Mouse (Mus musculus): ENCODE data around the gene Ifna16. TPM values are rescaled to one million over a fixed set of nuclear protein-coding genes. Genes with fewer than 3 reads are reported as not detected.

Gene Ifna16
- total and polyA plus RNA-seq, 3 experiments = not detected

DNA sequence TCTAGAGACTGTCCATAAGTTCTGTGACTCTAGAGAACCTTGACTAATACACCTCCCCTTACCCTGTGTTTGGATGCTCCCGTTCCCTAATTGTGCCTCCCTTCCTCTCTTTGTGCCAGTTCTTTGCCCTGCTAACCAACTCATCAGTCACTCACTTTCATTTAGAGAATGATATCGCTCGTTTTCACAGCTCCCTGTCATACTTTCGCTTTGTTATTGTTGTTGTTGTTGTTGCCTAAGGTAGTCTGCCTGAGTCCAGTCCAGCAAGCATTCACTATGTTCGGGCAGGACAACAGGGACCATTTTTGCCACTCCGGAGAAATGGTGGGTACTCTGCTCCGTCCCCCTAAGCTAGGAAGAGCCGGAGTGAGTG lies 36.0 kb downstream of the Ifna16 start:
- 0 out of 2 replicates have a peak, but pooled peaks have one; percentile 41 for TF ChIP-seq MXI1 (IDR thresholded peaks at IDR 0.05; ENCODE audit: low read depth, low read length)
- no peak for TF ChIP-seq SMC3 (IDR thresholded peaks at IDR 0.05; ENCODE audit: low read depth, low read length)
- H3K4me1 ChIP-seq (ENCODE audit: control insufficient read depth in 1 of 2, insufficient read depth in 2 of 2) = no peaks in the 10 kb centered on the region
- peaks cover 12% of the 10 kb centered on the region for H3K27me3 ChIP-seq (replicated peaks)
- H3K9ac ChIP-seq (ENCODE audit: insufficient read depth, low read depth) = peak overlapping the region; percentile 57
- H3K79me2 ChIP-seq (replicated peaks; ENCODE audit: control insufficient read depth, extremely low read depth, insufficient read depth, poor library complexity, severe bottlenecking) = no peaks in the 10 kb centered on the region
- dilution Hi-C loops (cut with MboI; ENCODE audit: extremely low pct_ligation_motif_present, extremely low pct_unique_long_range_greater_than_20kb, low sequenced_read_pairs) (no loop called here), in situ Hi-C loops (cut with MboI; ENCODE audit: low pct_ligation_motif_present, low pct_unique_long_range_greater_than_20kb, low sequenced_read_pairs) (no loop called here)
- peak overlapping the region; percentile 73 for H3K4me2 ChIP-seq (ENCODE audit: insufficient read depth, low read depth, poor library complexity, severe bottlenecking)
- DNase-seq (ENCODE audit: extremely low read depth) = no peak
- peak overlapping the region; percentile 54 to 85 (median 61) for H3K4me3 ChIP-seq (replicated peaks in 1 of 3; ENCODE audit: low read depth in 2 of 3, low read length in 2 of 3, poor library complexity in 1 of 3)
- H3K36me3 ChIP-seq (replicated peaks in 1 of 2; ENCODE audit: control insufficient read depth in 1 of 2, insufficient read depth in 1 of 2, low read length in 1 of 2) = no peaks in the 10 kb centered on the region
- H3K27ac ChIP-seq (ENCODE audit: insufficient read depth, low read depth) = no peak overlapping the region
- peaks cover 4% of the 10 kb centered on the region for H3K9me3 ChIP-seq (replicated peaks; ENCODE audit: low read length)

DNA sequence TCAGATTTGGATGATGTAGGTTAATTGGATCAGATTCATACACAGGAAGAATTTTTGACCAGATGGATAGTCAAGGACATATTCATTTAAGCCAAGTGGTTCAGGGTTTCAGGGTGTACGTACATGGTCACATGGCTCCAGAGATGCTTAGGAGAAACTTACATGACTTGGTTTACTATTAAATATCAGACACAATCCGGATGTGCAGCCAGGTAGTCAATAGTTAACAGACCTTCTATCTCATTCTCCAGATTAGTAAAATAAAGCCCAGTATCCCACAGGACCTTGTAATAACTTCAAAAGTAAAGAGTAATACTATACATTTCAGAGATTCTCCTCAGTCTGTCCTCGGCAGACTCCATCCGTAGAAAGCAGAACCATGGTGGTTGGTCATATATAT lies 42.4 kb downstream of the Ifna16 start, which contains the start of gene C87499:
Gene C87499 (minus strand): TSS at position 101 of the 400 bp plus-strand sequence.
- Histone ChIP-seq H3K9ac (ENCODE audit: insufficient read depth, low read depth) (no peak within 1 kb of the TSS), H3K9me3 (replicated peaks; ENCODE audit: low read length) (no peaks in the 10 kb centered on the region), H3K27me3 (replicated peaks) (peaks cover 21% of the 10 kb centered on the region), H3K4me2 (ENCODE audit: insufficient read depth, low read depth, poor library complexity, severe bottlenecking) (no peak within 1 kb of the TSS), H3K4me1 (ENCODE audit: control insufficient read depth in 1 of 2, insufficient read depth in 2 of 2) (no peaks in the 10 kb centered on the region), H3K36me3 (replicated peaks in 1 of 2; ENCODE audit: control insufficient read depth in 1 of 2, insufficient read depth in 1 of 2, low read length in 1 of 2) (no peaks in the 10 kb centered on the region), H3K27ac (ENCODE audit: insufficient read depth, low read depth) (no peak within 1 kb of the TSS), H3K4me3 (replicated peaks in 1 of 3; ENCODE audit: low read depth in 2 of 3, low read length in 2 of 3, poor library complexity in 1 of 3) (no peak within 1 kb of the TSS), H3K79me2 (replicated peaks; ENCODE audit: control insufficient read depth, extremely low read depth, insufficient read depth, poor library complexity, severe bottlenecking) (no peaks in the 10 kb centered on the region)
- in situ Hi-C loops (cut with MboI; ENCODE audit: low pct_ligation_motif_present, low pct_unique_long_range_greater_than_20kb, low sequenced_read_pairs) = no loop called here
- TF ChIP-seq CHD1 (IDR thresholded peaks at IDR 0.05; ENCODE audit: low read depth, low read length) (no peak), USF2 (conservative IDR thresholded peaks at IDR 0.05; ENCODE audit: low read depth, low read length) (no peak), UBTF (IDR thresholded peaks at IDR 0.05; ENCODE audit: low read depth, low read length) (no peak), NELFE (IDR thresholded peaks at IDR 0.05; ENCODE audit: low read depth, low read length) (no peak), MXI1 (IDR thresholded peaks at IDR 0.05; ENCODE audit: low read depth, low read length) (no peak), USF1 (IDR thresholded peaks at IDR 0.05; ENCODE audit: low read depth, low read length) (no peak), ZMIZ1 (IDR thresholded peaks at IDR 0.05; ENCODE audit: low read depth, low read length) (no peak), ELF1 (IDR thresholded peaks at IDR 0.05; ENCODE audit: low read depth, low read length) (no peak), POLR2A (IDR thresholded peaks at IDR 0.05; ENCODE audit: low read depth, low read length) (no peak), CTCF (conservative IDR thresholded peaks at IDR 0.05 in 1 of 2, IDR thresholded peaks at IDR 0.05 in 1 of 2; ENCODE audit: low read depth in 2 of 2, low read length in 2 of 2) (no peak), MEF2A (IDR thresholded peaks at IDR 0.05; ENCODE audit: borderline replicate concordance, low read depth, low read length) (no peak), PAX5 (IDR thresholded peaks at IDR 0.05; ENCODE audit: low read length) (no peak), POLR2AphosphoS2 (IDR thresholded peaks at IDR 0.05; ENCODE audit: low read depth, low read length) (no peak), EP300 (IDR thresholded peaks at IDR 0.05; ENCODE audit: low read length) (no peak), MYC (IDR thresholded peaks at IDR 0.05; ENCODE audit: low read depth, low read length) (no peak), SMC3 (IDR thresholded peaks at IDR 0.05; ENCODE audit: low read depth, low read length) (no peak), TCF12 (IDR thresholded peaks at IDR 0.05; ENCODE audit: low read depth, low read length) (no peak), CHD2 (IDR thresholded peaks at IDR 0.05; ENCODE audit: low read length) (no peak)
- no peak for DNase-seq (ENCODE audit: extremely low read depth)
- dilution Hi-C loops (cut with MboI; ENCODE audit: extremely low pct_ligation_motif_present, extremely low pct_unique_long_range_greater_than_20kb, low sequenced_read_pairs) = no loop called here

Other genes starting within 250 kb of the Ifna16 start
Only the 20 nearest of the 33 such genes appear.
- not detected in 2 replicates for gene Ifna15, start 118.7 kb downstream of the Ifna16 start, total RNA-seq (2012; rRNA removed)
- not detected in 2 replicates for gene Ifna15, start 118.7 kb downstream of the Ifna16 start, total RNA-seq (2014; rRNA removed)
- not detected in 2 replicates for gene Ifna15, start 118.7 kb downstream of the Ifna16 start, polyA plus RNA-seq (2012; ENCODE audit: insufficient read length, low read depth)
- gene Ifna14, start 105.1 kb downstream of the Ifna16 start, total RNA-seq (2012; rRNA removed) = not detected in 2 replicates
- gene Ifna14, start 105.1 kb downstream of the Ifna16 start, total RNA-seq (2014; rRNA removed) = not detected in 2 replicates
- not detected in 2 replicates for gene Ifna14, start 105.1 kb downstream of the Ifna16 start, polyA plus RNA-seq (2012; ENCODE audit: insufficient read length, low read depth)
- gene Ifna9, start 84.5 kb downstream of the Ifna16 start, total RNA-seq (2012; rRNA removed) = not detected in 2 replicates
- gene Ifna9, start 84.5 kb downstream of the Ifna16 start, total RNA-seq (2014; rRNA removed) = not detected in 2 replicates
- not detected in 2 replicates for gene Ifna9, start 84.5 kb downstream of the Ifna16 start, polyA plus RNA-seq (2012; ENCODE audit: insufficient read length, low read depth)
- not detected in 2 replicates for gene Ifna12, start 73.5 kb downstream of the Ifna16 start, total RNA-seq (2012; rRNA removed)
- gene Ifna12, start 73.5 kb downstream of the Ifna16 start, total RNA-seq (2014; rRNA removed) = not detected in 2 replicates
- gene Ifna12, start 73.5 kb downstream of the Ifna16 start, polyA plus RNA-seq (2012; ENCODE audit: insufficient read length, low read depth) = not detected in 2 replicates
- gene C87499, start 42.5 kb downstream of the Ifna16 start, total RNA-seq (2012; rRNA removed) = not detected in 2 replicates
- not detected in 2 replicates for gene C87499, start 42.5 kb downstream of the Ifna16 start, total RNA-seq (2014; rRNA removed)
- gene C87499, start 42.5 kb downstream of the Ifna16 start, polyA plus RNA-seq (2012; ENCODE audit: insufficient read length, low read depth) = not detected in 2 replicates
- gene Ifna13, start 32.5 kb downstream of the Ifna16 start, total RNA-seq (2012; rRNA removed) = not detected in 2 replicates
- gene Ifna13, start 32.5 kb downstream of the Ifna16 start, total RNA-seq (2014; rRNA removed) = not detected in 2 replicates
- gene Ifna13, start 32.5 kb downstream of the Ifna16 start, polyA plus RNA-seq (2012; ENCODE audit: insufficient read length, low read depth) = not detected in 2 replicates
- gene Ifna2, start 7.0 kb upstream of the Ifna16 start, total RNA-seq (2012; rRNA removed) = not detected in 2 replicates
- gene Ifna2, start 7.0 kb upstream of the Ifna16 start, total RNA-seq (2014; rRNA removed) = not detected in 2 replicates
- not detected in 2 replicates for gene Ifna2, start 7.0 kb upstream of the Ifna16 start, polyA plus RNA-seq (2012; ENCODE audit: insufficient read length, low read depth)
- gene Ifnab, start 14.4 kb upstream of the Ifna16 start, total RNA-seq (2012; rRNA removed) = not detected in 2 replicates
- gene Ifnab, start 14.4 kb upstream of the Ifna16 start, total RNA-seq (2014; rRNA removed) = not detected in 2 replicates
- not detected in 2 replicates for gene Ifnab, start 14.4 kb upstream of the Ifna16 start, polyA plus RNA-seq (2012; ENCODE audit: insufficient read length, low read depth)
- 10.2 and 11.9 TPM in 2 replicates for gene Gm26566, start 44.9 kb upstream of the Ifna16 start, total RNA-seq (2012; rRNA removed)
- gene Gm26566, start 44.9 kb upstream of the Ifna16 start, total RNA-seq (2014; rRNA removed) = not detected in 2 replicates
- gene Gm26566, start 44.9 kb upstream of the Ifna16 start, polyA plus RNA-seq (2012; ENCODE audit: insufficient read length, low read depth) = 0.49 TPM in 1 of 2 replicates, not detected in the other
- 40.0 and 42.2 TPM in 2 replicates for gene Klhl9, start 45.5 kb upstream of the Ifna16 start, total RNA-seq (2012; rRNA removed)
- 51.6 and 55.2 TPM in 2 replicates for gene Klhl9, start 45.5 kb upstream of the Ifna16 start, total RNA-seq (2014; rRNA removed)
- 16.1 and 19.1 TPM in 2 replicates for gene Klhl9, start 45.5 kb upstream of the Ifna16 start, polyA plus RNA-seq (2012; ENCODE audit: insufficient read length, low read depth)
- gene Gm13271, start 77.9 kb upstream of the Ifna16 start, total RNA-seq (2012; rRNA removed) = not detected in 2 replicates
- not detected in 2 replicates for gene Gm13271, start 77.9 kb upstream of the Ifna16 start, total RNA-seq (2014; rRNA removed)
- not detected in 2 replicates for gene Gm13271, start 77.9 kb upstream of the Ifna16 start, polyA plus RNA-seq (2012; ENCODE audit: insufficient read length, low read depth)
- not detected in 2 replicates for gene Gm13283, start 83.2 kb upstream of the Ifna16 start, total RNA-seq (2012; rRNA removed)
- not detected in 2 replicates for gene Gm13283, start 83.2 kb upstream of the Ifna16 start, total RNA-seq (2014; rRNA removed)
- gene Gm13283, start 83.2 kb upstream of the Ifna16 start, polyA plus RNA-seq (2012; ENCODE audit: insufficient read length, low read depth) = not detected in 2 replicates
- gene Gm13290, start 96.9 kb upstream of the Ifna16 start, total RNA-seq (2012; rRNA removed) = not detected in 2 replicates
- gene Gm13290, start 96.9 kb upstream of the Ifna16 start, total RNA-seq (2014; rRNA removed) = not detected in 2 replicates
- not detected in 2 replicates for gene Gm13290, start 96.9 kb upstream of the Ifna16 start, polyA plus RNA-seq (2012; ENCODE audit: insufficient read length, low read depth)
- not detected in 2 replicates for gene Gm13289, start 100.0 kb upstream of the Ifna16 start, total RNA-seq (2012; rRNA removed)
- not detected in 2 replicates for gene Gm13289, start 100.0 kb upstream of the Ifna16 start, total RNA-seq (2014; rRNA removed)
- not detected in 2 replicates for gene Gm13289, start 100.0 kb upstream of the Ifna16 start, polyA plus RNA-seq (2012; ENCODE audit: insufficient read length, low read depth)
- gene Gm13272, start 102.9 kb upstream of the Ifna16 start, total RNA-seq (2012; rRNA removed) = not detected in 2 replicates
- not detected in 2 replicates for gene Gm13272, start 102.9 kb upstream of the Ifna16 start, total RNA-seq (2014; rRNA removed)
- not detected in 2 replicates for gene Gm13272, start 102.9 kb upstream of the Ifna16 start, polyA plus RNA-seq (2012; ENCODE audit: insufficient read length, low read depth)
- gene Ifnz, start 105.2 kb upstream of the Ifna16 start, total RNA-seq (2012; rRNA removed) = not detected in 2 replicates
- gene Ifnz, start 105.2 kb upstream of the Ifna16 start, total RNA-seq (2014; rRNA removed) = not detected in 2 replicates
- gene Ifnz, start 105.2 kb upstream of the Ifna16 start, polyA plus RNA-seq (2012; ENCODE audit: insufficient read length, low read depth) = not detected in 2 replicates
- not detected in 2 replicates for gene Gm13276, start 108.8 kb upstream of the Ifna16 start, total RNA-seq (2012; rRNA removed)
- not detected in 2 replicates for gene Gm13276, start 108.8 kb upstream of the Ifna16 start, total RNA-seq (2014; rRNA removed)
- gene Gm13276, start 108.8 kb upstream of the Ifna16 start, polyA plus RNA-seq (2012; ENCODE audit: insufficient read length, low read depth) = not detected in 2 replicates
- gene Gm13277, start 111.7 kb upstream of the Ifna16 start, total RNA-seq (2012; rRNA removed) = not detected in 2 replicates
- not detected in 2 replicates for gene Gm13277, start 111.7 kb upstream of the Ifna16 start, total RNA-seq (2014; rRNA removed)
- gene Gm13277, start 111.7 kb upstream of the Ifna16 start, polyA plus RNA-seq (2012; ENCODE audit: insufficient read length, low read depth) = not detected in 2 replicates
- not detected in 2 replicates for gene Gm13278, start 114.6 kb upstream of the Ifna16 start, total RNA-seq (2012; rRNA removed)
- gene Gm13278, start 114.6 kb upstream of the Ifna16 start, total RNA-seq (2014; rRNA removed) = not detected in 2 replicates
- gene Gm13278, start 114.6 kb upstream of the Ifna16 start, polyA plus RNA-seq (2012; ENCODE audit: insufficient read length, low read depth) = not detected in 2 replicates
- not detected in 2 replicates for gene Gm13275, start 117.6 kb upstream of the Ifna16 start, total RNA-seq (2012; rRNA removed)
- not detected in 2 replicates for gene Gm13275, start 117.6 kb upstream of the Ifna16 start, total RNA-seq (2014; rRNA removed)
- not detected in 2 replicates for gene Gm13275, start 117.6 kb upstream of the Ifna16 start, polyA plus RNA-seq (2012; ENCODE audit: insufficient read length, low read depth)